Mouse (Mus musculus): ENCODE results near the gene Sel1l2. TPM values are rescaled to one million over a fixed set of nuclear protein-coding genes. Genes with fewer than 3 reads are reported as not detected.

The Sel1l2 gene
- polyA plus RNA-seq (2017; shearing (Covaris generic)) = not detected

DNA sequence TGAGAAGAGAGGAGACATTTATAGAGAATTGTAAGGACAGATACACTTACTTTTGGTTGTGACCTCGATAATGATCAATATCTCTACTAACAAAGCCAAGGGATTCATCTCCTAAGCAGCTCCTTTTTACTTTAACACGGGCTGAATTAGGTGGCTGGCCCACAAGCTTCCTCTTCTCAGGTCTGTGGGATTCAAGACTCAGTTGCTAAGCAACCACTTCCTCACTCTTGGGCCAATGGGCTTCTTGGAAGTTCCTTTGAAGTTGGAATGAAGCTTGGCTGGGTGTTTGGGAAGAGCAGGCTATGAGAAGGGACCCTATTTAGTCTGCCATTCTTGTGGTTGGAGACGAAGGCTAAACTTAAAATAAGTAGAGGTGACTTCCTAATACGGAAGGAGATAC, at the start of gene Sel1l2:
TSS of gene Sel1l2 (minus strand) at position 182 of the 400 bp plus-strand sequence.
- no peak for ATAC-seq

DNA sequence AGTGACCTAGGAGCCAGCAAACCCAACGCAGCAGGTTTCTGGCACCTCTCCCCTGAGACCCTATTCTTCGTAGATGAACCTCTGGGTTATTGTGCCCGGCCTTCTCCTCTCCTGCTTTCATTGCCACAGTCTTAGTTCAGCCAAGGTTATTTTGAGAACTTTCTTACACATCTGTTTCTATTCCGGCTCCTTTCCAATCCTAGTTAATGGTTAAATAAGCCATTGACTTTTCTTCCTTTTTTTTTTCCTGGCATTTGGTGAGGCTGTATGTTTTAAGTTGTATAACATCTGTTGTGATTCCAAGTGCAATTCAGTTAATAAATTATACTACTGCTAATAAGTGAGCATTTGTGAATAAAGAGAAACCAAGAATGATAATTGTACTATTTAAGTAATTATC, 49.6 kb upstream of the Sel1l2 start:
- ATAC-seq = no peak

- peak; percentile 68 for ATAC-seq
These were observed 37.8 kb upstream of the Sel1l2 start for GRCm38 (mm10) chr2:140427283-140427682.

DNA sequence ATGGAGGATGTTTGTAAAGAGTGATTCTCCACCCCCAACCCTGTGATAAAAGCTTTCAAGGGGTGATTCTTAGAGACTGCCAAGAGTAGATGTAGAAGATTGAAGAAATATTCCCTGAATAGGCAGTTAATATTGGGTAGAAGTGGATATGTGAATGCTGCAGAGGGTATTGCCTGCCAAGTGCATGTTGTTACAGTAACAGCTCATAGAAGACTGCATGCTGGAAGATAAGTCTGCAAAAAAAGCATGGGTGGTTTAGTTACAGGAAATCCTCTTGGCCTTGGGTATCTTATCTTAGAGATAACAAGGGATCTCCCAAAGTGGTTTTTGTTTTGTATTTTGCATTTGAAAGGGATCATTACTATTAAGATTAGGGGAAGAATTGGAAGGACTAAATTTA, 36.3 kb upstream of the Sel1l2 start:
- no peak for ATAC-seq

GRCm38 (mm10) chr2:140395744-140396231, 6.3 kb upstream of the Sel1l2 start:
- ATAC-seq = no peak

DNA sequence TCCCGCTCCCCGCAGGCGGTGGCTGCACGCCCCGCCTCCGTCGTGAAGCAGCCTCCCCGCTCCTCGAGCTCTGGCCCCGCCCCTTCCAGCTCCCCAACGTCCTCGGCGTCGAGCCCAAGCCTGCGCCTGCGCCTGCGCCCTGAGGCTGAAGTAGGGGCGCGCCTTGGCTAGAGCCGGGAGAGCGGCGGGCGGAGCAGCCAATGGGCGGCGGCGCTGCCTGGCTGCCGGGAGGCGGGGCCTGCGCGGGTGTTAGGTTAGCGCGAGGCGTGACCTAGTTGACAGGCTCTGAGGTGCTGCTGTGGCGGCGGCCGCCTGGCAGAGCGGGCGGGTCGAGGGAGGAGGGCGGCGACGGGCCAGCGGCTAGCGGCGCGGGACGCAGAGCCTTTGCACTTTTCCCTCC, 5.7 kb upstream of the Sel1l2 start, which contains the start of gene Macrod2:
TSS of gene Macrod2 (plus strand) at position 131 of the 400 bp plus-strand sequence.
- ATAC-seq = peak; percentile 88

DNA sequence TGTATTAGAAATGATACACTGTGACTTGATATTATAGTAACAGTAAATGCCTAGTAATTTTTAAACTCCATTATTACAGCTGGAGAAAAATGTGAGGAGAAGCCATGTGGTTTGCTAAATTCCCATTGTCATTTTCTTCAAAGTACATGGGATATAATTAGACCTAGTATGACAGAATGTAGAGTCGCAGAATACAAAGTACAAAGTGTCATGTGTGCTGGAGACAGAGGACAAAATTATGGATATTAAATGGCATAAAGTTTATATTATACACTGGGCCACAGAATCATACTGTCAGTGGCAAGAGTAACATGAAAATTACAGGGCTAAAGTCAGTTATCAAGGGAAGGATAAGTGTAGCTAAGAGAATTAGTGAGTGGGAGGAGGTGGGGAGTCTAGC, 24.7 kb downstream of the Sel1l2 start:
- no peak for ATAC-seq

DNA sequence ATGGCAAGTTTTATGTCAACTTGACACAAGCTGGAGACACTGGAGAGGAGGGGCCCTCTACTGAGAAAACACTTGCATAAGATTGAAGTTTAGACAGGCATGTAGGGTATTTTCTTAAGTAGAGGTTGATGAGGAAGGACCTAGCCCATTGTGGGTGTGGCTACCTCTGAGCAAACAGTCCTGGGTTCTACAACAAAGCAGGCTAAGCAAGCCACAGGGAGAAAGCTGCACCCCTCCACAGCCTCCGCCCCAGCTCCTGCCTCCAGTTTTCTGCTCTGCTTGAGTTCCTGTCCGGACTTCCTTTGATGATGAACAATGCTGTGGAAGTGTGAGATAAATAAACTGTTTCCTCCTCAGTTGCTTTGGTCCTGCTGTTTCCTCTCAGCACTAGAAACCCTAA, 29.6 kb downstream of the Sel1l2 start:
- ATAC-seq = no peak

DNA sequence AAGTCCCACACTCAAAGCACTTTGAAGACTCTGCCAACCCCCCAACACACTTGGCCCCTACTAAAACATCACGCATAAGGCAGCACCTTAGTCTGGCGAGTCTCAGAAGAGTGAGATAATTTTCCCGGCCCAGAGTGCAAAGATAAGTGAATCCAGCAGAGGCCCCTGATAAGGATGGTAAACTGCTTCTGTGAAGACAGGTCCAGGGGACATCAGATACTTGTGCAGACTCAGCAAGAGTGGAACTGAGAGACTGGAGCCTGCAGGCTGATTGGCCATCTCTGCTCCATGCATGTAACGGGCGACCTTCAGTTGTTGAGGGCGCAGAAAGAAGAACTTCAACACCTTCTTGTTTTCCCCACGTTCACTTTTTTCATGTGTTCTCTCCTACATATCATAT, 47.1 kb downstream of the Sel1l2 start:
- ATAC-seq = no peak

DNA sequence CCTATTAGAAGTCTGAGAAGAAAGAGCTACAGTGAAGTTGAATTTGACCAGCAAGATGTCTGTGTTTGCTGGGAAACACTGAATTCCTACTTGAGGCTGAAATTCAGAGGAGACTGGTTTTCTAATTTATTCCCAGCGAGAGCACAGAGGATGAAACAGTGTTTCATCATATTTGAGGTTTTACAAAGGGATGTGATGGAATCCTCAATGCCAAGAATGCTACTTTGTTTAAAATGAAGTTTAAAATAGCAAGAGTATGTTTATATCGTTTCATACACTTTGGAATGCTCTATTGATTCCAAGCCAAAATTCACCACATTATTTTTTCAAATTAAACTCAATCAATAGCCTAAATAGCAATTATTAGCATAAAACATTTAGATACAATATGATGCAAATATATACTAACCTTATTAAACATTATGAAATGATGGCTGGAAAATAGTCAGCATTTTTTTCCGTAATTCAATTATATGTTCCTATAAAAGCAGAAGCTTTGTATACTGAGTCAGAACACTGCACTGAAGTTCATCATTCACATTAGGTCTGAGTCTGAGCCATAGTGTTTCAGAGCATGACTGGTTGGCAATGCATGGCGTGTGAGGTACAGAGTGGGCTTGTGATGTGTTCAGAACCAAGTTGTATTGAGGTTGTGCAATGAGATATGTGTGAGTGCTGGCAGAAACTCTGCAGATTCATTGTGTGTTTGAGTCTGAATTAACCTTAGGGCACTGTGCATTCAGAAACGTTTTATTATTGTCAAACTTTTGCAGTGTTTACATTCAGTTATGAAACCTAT, 58.8 kb downstream of the Sel1l2 start:
- ATAC-seq = no peak

DNA sequence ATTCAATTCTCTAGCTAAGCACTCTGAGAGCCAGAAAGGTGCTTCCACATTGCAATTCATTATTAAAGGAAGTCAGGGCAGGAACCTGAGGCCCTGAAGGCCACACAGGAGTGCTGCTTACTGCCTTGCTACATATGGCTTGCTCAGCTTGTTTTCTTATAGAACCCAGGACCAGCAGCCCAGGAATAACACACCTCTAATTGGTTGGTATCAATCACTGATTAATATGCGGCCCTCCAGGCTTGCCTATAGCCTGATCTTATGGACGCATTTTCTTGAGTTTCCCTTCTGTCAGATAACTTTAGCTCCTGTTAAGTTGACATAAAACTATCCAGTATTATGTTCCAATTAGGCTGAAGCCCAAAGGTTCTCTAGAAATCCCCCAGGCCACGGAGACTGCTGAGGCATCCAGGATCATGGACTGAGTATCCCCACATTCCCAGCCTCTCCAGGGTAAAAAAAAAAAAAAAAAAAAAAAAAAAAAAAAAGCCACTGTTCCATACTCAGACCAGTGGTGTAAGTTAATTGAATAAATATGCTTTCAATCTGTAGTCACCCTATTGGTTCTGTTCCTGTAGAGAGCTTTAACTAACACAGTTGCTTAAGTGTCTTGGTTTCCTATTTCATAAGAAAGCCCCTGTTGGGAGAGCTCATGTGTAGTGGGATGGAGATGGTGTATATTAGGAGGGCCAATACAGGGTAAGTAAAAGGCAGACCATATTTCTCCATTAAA, 86.4 kb downstream of the Sel1l2 start:
- ATAC-seq = no peak

GRCm38 (mm10) chr2:140297155-140297554, 92.4 kb downstream of the Sel1l2 start:
- ATAC-seq = no peak

DNA sequence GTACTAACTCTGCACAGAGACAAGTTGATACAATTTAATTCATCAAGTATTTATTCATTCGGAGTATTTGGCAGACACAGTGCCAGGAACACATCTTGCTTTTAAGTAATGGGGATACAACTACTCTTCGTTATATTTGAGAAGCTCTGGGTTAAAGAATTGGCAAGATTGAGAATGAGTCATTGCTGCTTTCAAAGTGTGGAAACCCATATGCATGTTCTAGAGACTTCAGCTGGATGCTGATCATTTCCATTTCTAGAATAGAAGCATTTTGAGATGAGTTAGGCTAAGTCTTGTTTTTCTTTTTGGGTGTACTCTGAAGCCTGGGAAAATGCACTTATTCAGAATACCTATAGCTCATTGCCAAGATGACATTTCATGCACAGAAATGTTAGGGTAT, 95.7 kb downstream of the Sel1l2 start:
- no peak for ATAC-seq

GRCm38 (mm10) chr2:140280808-140281207, 108.7 kb downstream of the Sel1l2 start:
- ATAC-seq = no peak

GRCm38 (mm10) chr2:140255595-140256141, 133.8 kb downstream of the Sel1l2 start:
- no peak for ATAC-seq

GRCm38 (mm10) chr2:140254256-140254655, 135.2 kb downstream of the Sel1l2 start:
- no peak for ATAC-seq

DNA sequence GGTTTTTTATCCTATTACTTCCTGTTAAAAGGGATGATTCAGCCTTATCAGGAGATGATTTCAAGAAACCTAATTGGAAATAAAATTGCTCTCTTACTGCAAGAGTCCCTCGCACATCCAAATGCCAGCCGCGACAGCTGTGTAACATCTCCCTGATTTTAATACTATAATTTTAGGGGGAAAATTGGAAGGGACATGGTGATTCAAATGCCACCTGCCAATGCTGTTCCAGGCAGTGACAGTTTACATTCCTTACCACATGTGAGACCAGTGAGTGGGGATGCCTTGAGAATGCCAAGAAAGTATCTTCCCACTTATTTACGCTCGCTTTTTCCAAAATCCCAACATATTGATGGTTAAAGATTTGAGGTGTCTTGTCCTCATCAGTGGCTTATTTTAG, 146.4 kb downstream of the Sel1l2 start:
- ATAC-seq = no peak

- ATAC-seq = no peak
These were observed 147.1 kb downstream of the Sel1l2 start for GRCm38 (mm10) chr2:140242398-140242797.

- no peak for ATAC-seq
These were observed 152.3 kb downstream of the Sel1l2 start for GRCm38 (mm10) chr2:140237245-140237644.

DNA sequence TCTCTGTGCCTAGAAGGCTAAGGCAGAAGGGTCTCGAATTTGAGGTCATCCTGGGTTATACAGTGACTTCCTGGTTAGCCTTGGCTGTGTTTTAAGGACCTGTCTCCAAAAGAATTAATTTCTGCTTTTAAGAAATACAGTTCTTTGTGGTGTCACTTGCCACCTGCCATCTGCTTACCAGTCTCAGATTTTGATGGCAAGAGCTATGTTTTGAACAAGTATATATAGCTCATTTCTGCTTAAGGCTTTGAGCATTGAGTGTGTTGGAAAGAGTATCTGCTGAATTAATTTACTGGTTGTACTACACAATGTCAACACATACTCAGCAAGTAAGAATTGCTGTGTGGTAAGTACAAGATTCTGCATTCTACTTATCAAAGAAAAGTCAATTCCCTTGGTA, 159.2 kb downstream of the Sel1l2 start:
- no peak for ATAC-seq

GRCm38 (mm10) chr2:140220325-140220724, 169.2 kb downstream of the Sel1l2 start:
- ATAC-seq = no peak

DNA sequence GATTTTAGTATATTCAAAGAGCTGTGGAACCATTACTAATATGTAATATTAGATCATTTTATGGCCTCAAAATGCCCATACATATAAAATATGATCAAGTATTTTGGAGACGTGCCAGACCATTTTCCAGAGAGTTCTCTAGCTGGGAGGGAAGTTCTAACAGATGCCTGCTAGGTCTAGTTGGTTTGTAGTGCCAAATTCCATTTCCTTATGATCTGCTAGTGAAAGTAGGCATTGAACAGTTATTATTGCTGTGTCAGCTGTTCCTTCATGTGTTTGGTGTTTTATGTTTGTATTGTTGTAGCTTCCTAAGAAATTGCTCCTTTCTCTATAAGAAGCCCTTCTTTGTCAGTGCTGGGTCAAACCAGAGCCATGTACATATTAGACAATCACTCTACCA, 173.5 kb downstream of the Sel1l2 start:
- ATAC-seq = no peak

- no peak for ATAC-seq
These were observed 174.1 kb downstream of the Sel1l2 start for GRCm38 (mm10) chr2:140215415-140215814.
